Comparison of ENCODE assay signal across 8 mouse cellular contexts in the genomic region with DNA sequence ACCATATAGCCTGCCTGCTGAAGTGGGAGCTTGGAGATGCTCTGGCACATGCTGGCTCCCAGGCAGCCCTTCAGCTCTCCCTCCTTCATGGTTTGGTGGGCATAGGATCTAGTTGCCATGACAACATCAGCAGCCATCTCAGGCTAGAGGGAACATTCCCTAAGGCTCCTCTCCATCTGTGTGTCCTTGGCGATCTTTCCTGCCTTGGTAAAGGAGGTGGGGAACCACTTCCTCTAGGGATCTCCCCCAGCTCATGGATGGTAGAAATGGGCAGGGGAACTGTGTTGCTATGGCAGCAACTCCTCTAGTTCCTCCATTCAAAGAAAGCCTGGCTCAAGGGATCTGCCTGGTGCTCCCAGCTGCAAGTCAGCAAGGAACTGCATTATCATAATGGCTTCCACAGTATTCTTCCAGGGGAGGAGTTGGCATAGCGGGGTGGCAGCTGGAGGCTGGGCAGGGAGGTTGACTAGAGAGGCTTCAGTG.
DNase-seq lines count a peak whose midpoint lies in the region; ATAC-seq and TF ChIP-seq lines count a peak whose summit lies in the region.
"Had no signal": no experiment of that assay in that cellular context is flagged by ENCODE, and none has a peak within 500 bp of the region (broad histone marks: within the 10 kb centered on the region; RNA-seq: fewer than 3 reads in every experiment).

No protein-coding gene starts in this region.

- peak; percentile 94 for ATAC-seq in embryonic facial prominence, embryonic 14.5 days (ENCODE audit: low read depth)
- ATAC-seq in forebrain, embryonic 14.5 days: peak; percentile 92
- ATAC-seq in erythroid progenitor cell, adult 5-6 weeks (replicated peaks; ENCODE audit: low FRiP score, poor library complexity, severe bottlenecking): no peak

- DNase-seq in embryonic facial prominence, embryonic 14.5 days (ENCODE audit: low spot score): peak; percentile 47
- DNase-seq in forebrain, embryonic 14.5 days (ENCODE audit: low spot score): peak; percentile 75
- DNase-seq in layer of hippocampus, postnatal 10 days (ENCODE audit: low spot score in 2 of 2): peak; percentile 27 to 38
- DNase-seq in adrenal gland, postnatal 25 days: no peak
- no peak for DNase-seq in natural killer cell, adult 2 months (ENCODE audit: low spot score in 2 of 2)
- DNase-seq: kidney, adult 2 months had no signal

- no peaks in the 10 kb centered on the region for H3K36me3 ChIP-seq in embryonic facial prominence, embryonic 14.5 days (ENCODE audit: control insufficient read depth, insufficient read depth, low read length)
- H3K36me3 ChIP-seq in forebrain, embryonic 14.5 days (ENCODE audit: control insufficient read depth, insufficient read depth, low read length): no peaks in the 10 kb centered on the region

- no peak for TF ChIP-seq POLR2A in olfactory bulb, adult 2 months (IDR thresholded peaks at IDR 0.05; ENCODE audit: insufficient read depth, low read depth, low read length)

- no peak overlapping the region for H3K4me2 ChIP-seq in embryonic facial prominence, embryonic 14.5 days (ENCODE audit: low read depth, low read length)
- H3K4me2 ChIP-seq in forebrain, embryonic 14.5 days (ENCODE audit: low read length): no peak overlapping the region

- TF ChIP-seq CTCF in olfactory bulb, adult 2 months (IDR thresholded peaks at IDR 0.05; ENCODE audit: insufficient read depth, low read depth, low read length): no peak

- no peaks in the 10 kb centered on the region for H3K27me3 ChIP-seq in embryonic facial prominence, embryonic 14.5 days (replicated peaks; ENCODE audit: control insufficient read depth, insufficient read depth, low read length)
- H3K27me3 ChIP-seq in forebrain, embryonic 14.5 days (replicated peaks; ENCODE audit: control insufficient read depth, insufficient read depth, low read length): no peaks in the 10 kb centered on the region

- H3K27ac ChIP-seq in embryonic facial prominence, embryonic 14.5 days (replicated peaks; ENCODE audit: low read depth, low read length): no peak overlapping the region
- peak overlapping the region; percentile 49; the same call in 1 of the 2 replicates for H3K27ac ChIP-seq in forebrain, embryonic 14.5 days (ENCODE audit: low read depth, low read length)
- H3K27ac ChIP-seq in olfactory bulb, adult 2 months (ENCODE audit: insufficient read depth, low read depth, low read length): peak overlapping the region; percentile 65

- H3K9me3 ChIP-seq in embryonic facial prominence, embryonic 14.5 days (ENCODE audit: control insufficient read depth, low read length): no peaks in the 10 kb centered on the region
- H3K9me3 ChIP-seq in forebrain, embryonic 14.5 days (replicated peaks; ENCODE audit: control insufficient read depth, low read length): no peaks in the 10 kb centered on the region

- 43% methylated on average over 2 of the region's 2 CpGs for WGBS in embryonic facial prominence, embryonic 14.5 days
- 35% methylated on average over 2 of the region's 2 CpGs for WGBS in forebrain, embryonic 14.5 days
- WGBS in olfactory bulb, adult 2 months: 18% methylated on average over 2 of the region's 2 CpGs

- no peaks in the 10 kb centered on the region for H3K4me1 ChIP-seq in embryonic facial prominence, embryonic 14.5 days (ENCODE audit: control insufficient read depth, insufficient read depth, low read length)
- peaks cover 4% of the 10 kb centered on the region; the same call in 1 of the 2 replicates for H3K4me1 ChIP-seq in forebrain, embryonic 14.5 days (ENCODE audit: control insufficient read depth, insufficient read depth, low read length)
- peaks cover 9% of the 10 kb centered on the region for H3K4me1 ChIP-seq in olfactory bulb, adult 2 months (ENCODE audit: control insufficient read depth, insufficient read depth, low read length)

- H3K4me3 ChIP-seq in embryonic facial prominence, embryonic 14.5 days (ENCODE audit: low read depth, low read length): no peak overlapping the region
- H3K4me3 ChIP-seq in forebrain, embryonic 14.5 days (ENCODE audit: low read depth, low read length): no peak overlapping the region
- H3K4me3 ChIP-seq in olfactory bulb, adult 2 months (ENCODE audit: insufficient read depth, low read depth, low read length): no peak overlapping the region

- H3K9ac ChIP-seq in embryonic facial prominence, embryonic 14.5 days (ENCODE audit: low read depth, low read length): no peak overlapping the region
- H3K9ac ChIP-seq in forebrain, embryonic 14.5 days (ENCODE audit: low read length): no peak overlapping the region

Comparison
In these comparisons a context has a peak if more than half of its experiments do, and no peak if none do; other contexts are left out.
1. DNase-seq: peak in embryonic facial prominence, embryonic 14.5 days (single experiment), forebrain, embryonic 14.5 days (single experiment) and layer of hippocampus, postnatal 10 days (2 of 2); none in adrenal gland, postnatal 25 days (single experiment) and natural killer cell, adult 2 months (0 of 2).